Mouse (Mus musculus) embryonic facial prominence, embryonic 10.5 days (tissue): Measurements from ENCODE around the gene Acss1. TPM values are rescaled to one million over a fixed set of nuclear protein-coding genes. Genes with fewer than 3 reads are reported as not detected.

ENCODE experiments used
- DNase-seq: peaks from one replicate; pipeline ENCODE4 v3.0.0-alpha.2; 2017; ENCODE audit warnings: low spot score
- H3K27ac ChIP-seq: fragments of 300-500 bp; sonication (generic); replicated peaks from 2 replicates; pipeline ENCODE4 v1.5.1; 2016; ENCODE audit warnings: mild to moderate bottlenecking
- H3K27me3 ChIP-seq: fragments of 300-500 bp; sonication (generic); replicated peaks from 2 replicates; pipeline ENCODE4 v1.6.1; 2016; ENCODE audit warnings: low read depth, mild to moderate bottlenecking; ENCODE audit not compliant: poor library complexity, severe bottlenecking
- H3K36me3 ChIP-seq: fragments of 300-500 bp; sonication (generic); replicated peaks from 2 replicates; pipeline ENCODE4 v1.6.1; 2016; ENCODE audit warnings: mild to moderate bottlenecking, moderate library complexity
- H3K4me1 ChIP-seq: fragments of 300-500 bp; sonication (generic); 2 replicates; pipeline ENCODE4 v1.6.1; 2016
- H3K4me3 ChIP-seq: fragments of 300-500 bp; sonication (generic); 2 replicates; pipeline ENCODE4 v1.5.1; 2016; ENCODE audit warnings: mild to moderate bottlenecking, moderate library complexity
- H3K9me3 ChIP-seq: fragments of 300-500 bp; sonication (generic); 2 replicates; pipeline ENCODE4 v1.6.1; 2016; ENCODE audit warnings: mild to moderate bottlenecking
- WGBS: fragments of 180-500 bp; shearing (Covaris S2); methylation state at CpG from one replicate; pipeline ENCODE4 v1.1.7; 2016; 5-methylcytosine and 5-hydroxymethylcytosine counted together
- polyA plus RNA-seq: library from polyadenylated mRNA; unstranded; fragments of >200 nt; fragmentation: Nextera tagmentation; extraction: Ambion mirVana; gene quantifications from 2 replicates; pipeline ENCODE4 v1.2.1, GENCODE M21; 2016

Gene Acss1
- polyA plus RNA-seq, 1 experiment from 2014 or later = 9.3 TPM

DNA sequence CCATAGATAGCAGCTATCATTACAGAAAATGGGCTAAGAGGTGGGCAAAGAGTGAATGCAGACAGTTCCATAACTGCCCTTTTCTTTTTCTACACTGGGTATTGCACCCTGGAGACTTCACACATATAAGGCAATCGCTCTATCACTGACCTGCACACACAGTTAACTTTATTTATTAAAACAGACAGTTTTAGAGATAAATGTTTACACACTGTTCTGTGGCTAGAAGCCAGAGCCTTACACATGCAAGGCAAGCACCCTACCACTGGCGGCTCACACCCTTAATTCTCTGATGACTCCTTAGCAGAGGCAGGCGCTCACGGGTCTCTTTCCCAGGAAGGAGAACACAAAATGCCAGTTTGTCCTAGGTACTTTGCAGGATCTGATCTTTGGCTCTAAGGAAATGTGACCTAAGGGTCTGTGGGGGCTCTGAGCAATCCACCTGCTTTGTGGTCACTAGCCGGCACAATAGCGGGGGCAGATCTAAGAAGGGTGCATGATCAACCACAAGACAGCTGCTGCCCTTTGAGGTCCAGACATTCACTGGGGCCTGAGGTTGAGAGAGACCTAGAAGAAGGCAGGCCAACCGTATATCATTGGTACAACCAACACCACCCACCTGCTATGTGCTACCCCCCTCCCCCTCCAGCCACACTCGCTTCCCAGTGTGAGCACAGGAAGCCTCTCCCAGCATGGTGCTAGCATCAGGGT, 21.7 kb downstream of the Acss1 start:
- no peak overlapping the region for H3K27ac ChIP-seq
- no peaks in the 10 kb centered on the region for H3K27me3 ChIP-seq
- WGBS = 88% methylated on average over 8 of the region's 8 CpGs
- DNase-seq = no peak
- 0 out of 2 replicates have a peak, but pooled peaks cover 3% of the 10 kb centered on the region for H3K9me3 ChIP-seq
- no peaks in the 10 kb centered on the region for H3K36me3 ChIP-seq
- no peak overlapping the region for H3K4me3 ChIP-seq
- H3K4me1 ChIP-seq = peaks cover 24% of the 10 kb centered on the region

DNA sequence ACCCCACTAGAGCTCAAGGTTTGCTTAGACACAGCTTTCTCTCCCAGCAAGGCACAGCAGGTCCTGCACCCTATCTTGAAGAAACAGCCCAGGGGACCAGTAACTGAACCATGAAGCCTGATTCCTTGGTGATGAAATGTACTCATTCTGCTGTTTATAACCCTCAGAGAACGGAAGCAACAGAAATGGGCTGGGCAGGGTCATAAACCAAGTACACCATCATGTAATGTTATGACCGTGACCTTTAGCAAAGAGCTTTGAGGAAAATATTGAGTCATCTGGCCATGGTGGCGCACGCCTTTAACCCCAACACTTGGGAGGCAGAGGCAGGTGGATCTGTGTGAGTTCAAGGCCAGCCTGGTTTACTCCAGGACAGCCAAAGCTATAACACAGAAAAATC, 23.1 kb downstream of the Acss1 start:
- no peak for DNase-seq
- Histone ChIP-seq H3K4me1 (peaks cover 10% of the 10 kb centered on the region), H3K9me3 (0 out of 2 replicates have a peak, but pooled peaks cover 3% of the 10 kb centered on the region), H3K4me3 (no peak overlapping the region), H3K36me3 (no peaks in the 10 kb centered on the region), H3K27ac (no peak overlapping the region), H3K27me3 (no peaks in the 10 kb centered on the region)
- WGBS = 96% methylated on average over 4 of the region's 4 CpGs

DNA sequence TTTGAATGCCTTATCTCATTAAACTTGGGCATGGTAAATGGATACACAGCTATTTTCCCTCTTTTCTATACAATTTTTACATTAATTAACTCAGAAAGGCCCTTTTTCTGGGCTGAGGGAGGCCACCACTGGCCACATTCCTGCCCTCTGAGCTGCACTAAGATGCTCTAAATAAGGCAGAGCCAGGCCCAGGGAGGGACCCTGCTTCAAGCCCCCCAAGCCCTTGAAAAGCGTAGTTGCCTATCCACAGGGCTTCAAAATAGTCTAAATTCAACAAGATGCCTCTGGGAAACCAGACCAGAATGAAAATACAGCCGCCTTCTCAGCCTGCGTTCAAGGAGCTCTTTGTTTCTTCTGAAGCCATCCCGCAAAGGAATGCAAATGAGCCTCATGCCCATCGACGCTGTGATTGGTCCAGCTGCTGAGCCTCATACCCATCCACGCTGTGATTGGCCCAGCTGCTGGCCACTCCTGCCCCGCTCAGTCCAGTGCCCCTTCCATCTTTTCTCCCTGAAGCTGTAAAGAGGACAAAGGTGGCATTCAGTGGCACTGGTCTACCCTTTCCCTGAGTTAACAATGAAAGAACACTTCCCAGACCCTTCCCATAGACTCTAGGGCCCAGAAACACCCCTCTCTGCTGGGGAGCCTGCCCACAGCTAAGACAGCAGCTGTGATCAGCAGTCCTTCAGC, 24.4 kb downstream of the Acss1 start:
- WGBS = 43% methylated on average over 8 of the region's 8 CpGs
- no peak overlapping the region for H3K4me3 ChIP-seq
- H3K27ac ChIP-seq = peak overlapping the region; percentile 83
- H3K4me1 ChIP-seq = peaks cover 4% of the 10 kb centered on the region; the same call in 1 of the 2 replicates
- H3K27me3 ChIP-seq = no peaks in the 10 kb centered on the region
- no peaks in the 10 kb centered on the region for H3K36me3 ChIP-seq
- DNase-seq = peak; percentile 70
- H3K9me3 ChIP-seq = 0 out of 2 replicates have a peak, but pooled peaks cover 3% of the 10 kb centered on the region

GRCm38 (mm10) chr2:150643166-150643565, 25.1 kb downstream of the Acss1 start:
- WGBS = 84% methylated on average over 1 of the region's 1 CpGs
- Histone ChIP-seq H3K27me3 (no peaks in the 10 kb centered on the region), H3K4me3 (no peak overlapping the region), H3K27ac (peak overlapping the region; percentile 83), H3K9me3 (0 out of 2 replicates have a peak, but pooled peaks cover 3% of the 10 kb centered on the region), H3K36me3 (no peaks in the 10 kb centered on the region), H3K4me1 (no peaks in the 10 kb centered on the region)
- no peak for DNase-seq

DNA sequence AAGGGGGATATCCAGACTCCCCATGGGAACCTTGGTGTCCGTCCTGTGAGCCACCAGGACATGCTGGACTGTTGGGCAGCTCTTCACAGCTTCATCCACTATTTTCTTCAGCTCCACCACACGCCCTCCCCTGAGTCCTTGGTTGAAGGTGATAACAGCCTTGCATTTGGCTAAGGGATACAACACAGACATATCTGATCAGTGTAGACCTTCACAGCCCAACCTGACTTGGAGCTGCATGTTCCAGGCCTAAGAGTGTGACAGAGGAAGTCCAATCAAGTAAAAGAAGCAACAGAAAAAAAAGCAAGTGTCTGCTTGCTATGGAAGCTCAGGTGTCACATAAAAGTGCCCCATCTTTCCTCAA, 29.9 kb downstream of the Acss1 start:
- Histone ChIP-seq H3K36me3 (no peaks in the 10 kb centered on the region), H3K9me3 (no peaks in the 10 kb centered on the region), H3K27ac (no peak overlapping the region), H3K4me1 (peaks cover 7% of the 10 kb centered on the region; the same call in 1 of the 2 replicates), H3K4me3 (no peak overlapping the region), H3K27me3 (no peaks in the 10 kb centered on the region)
- DNase-seq = no peak
- WGBS = 41% methylated on average over 2 of the region's 2 CpGs

GRCm38 (mm10) chr2:150637702-150638369, 30.5 kb downstream of the Acss1 start:
- Histone ChIP-seq H3K27me3 (no peaks in the 10 kb centered on the region), H3K27ac (peak overlapping the region; percentile 54; the same call in 1 of the 2 replicates), H3K4me3 (no peak overlapping the region), H3K9me3 (no peaks in the 10 kb centered on the region), H3K36me3 (no peaks in the 10 kb centered on the region), H3K4me1 (peaks cover 7% of the 10 kb centered on the region; the same call in 1 of the 2 replicates)
- WGBS = 53% methylated on average over 6 of the region's 6 CpGs
- DNase-seq = no peak

DNA sequence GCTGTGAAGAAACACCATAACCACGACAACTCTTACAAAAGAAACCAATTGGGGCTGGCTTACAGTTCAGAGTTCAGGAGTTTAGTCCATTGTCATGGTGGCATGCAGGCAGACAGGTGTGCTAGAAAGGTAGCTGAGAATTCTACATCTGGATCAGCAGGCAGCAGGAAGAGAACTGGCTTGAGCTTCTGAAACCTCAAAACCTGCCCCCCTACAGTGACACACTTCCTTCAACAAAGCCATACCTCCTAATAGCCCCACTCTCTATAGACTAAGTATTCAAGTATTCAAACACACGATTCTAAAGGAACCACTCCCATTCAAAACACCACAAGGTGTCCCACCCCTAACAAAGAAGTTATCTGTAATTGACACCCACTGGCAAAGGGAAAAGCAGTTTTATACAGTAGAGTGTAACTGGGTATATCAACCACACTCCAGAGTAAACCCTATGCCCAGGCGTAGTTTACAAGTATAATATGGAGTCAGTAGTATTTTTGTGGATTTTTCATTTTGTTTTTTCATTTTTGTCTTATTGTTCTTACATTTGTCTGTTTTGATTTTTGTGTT, 32.3 kb downstream of the Acss1 start:
- DNase-seq = no peak
- H3K27me3 ChIP-seq = no peaks in the 10 kb centered on the region
- no peaks in the 10 kb centered on the region for H3K36me3 ChIP-seq
- H3K4me1 ChIP-seq = peaks cover 7% of the 10 kb centered on the region; the same call in 1 of the 2 replicates
- H3K27ac ChIP-seq = no peak overlapping the region
- no peaks in the 10 kb centered on the region for H3K9me3 ChIP-seq
- H3K4me3 ChIP-seq = no peak overlapping the region
- WGBS = 78% methylated on average over 3 of the region's 3 CpGs

DNA sequence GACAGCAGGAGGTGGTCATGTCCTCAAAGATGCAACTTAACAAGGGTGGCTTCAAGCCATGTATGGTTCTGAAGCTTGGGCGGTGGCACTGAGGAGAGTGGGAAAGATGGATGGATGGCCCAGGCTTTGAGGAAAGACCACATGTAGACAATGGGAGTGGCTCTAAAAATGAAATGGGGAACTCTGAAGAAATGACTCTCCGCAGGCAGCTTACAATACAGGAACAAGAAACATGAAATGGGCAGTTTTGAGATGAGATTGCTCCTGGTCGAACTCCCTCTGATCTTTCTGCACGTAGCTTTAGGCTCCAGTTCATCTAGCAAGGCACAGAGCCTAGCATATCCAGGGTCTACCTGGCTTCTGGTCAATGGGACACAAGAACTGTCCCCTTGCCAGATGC, 39.0 kb downstream of the Acss1 start:
- H3K4me1 ChIP-seq = no peaks in the 10 kb centered on the region
- H3K27ac ChIP-seq = no peak overlapping the region
- no peaks in the 10 kb centered on the region for H3K27me3 ChIP-seq
- 92% methylated on average over 4 of the region's 4 CpGs for WGBS
- H3K36me3 ChIP-seq = no peaks in the 10 kb centered on the region
- no peak overlapping the region for H3K4me3 ChIP-seq
- DNase-seq = no peak
- no peaks in the 10 kb centered on the region for H3K9me3 ChIP-seq

DNA sequence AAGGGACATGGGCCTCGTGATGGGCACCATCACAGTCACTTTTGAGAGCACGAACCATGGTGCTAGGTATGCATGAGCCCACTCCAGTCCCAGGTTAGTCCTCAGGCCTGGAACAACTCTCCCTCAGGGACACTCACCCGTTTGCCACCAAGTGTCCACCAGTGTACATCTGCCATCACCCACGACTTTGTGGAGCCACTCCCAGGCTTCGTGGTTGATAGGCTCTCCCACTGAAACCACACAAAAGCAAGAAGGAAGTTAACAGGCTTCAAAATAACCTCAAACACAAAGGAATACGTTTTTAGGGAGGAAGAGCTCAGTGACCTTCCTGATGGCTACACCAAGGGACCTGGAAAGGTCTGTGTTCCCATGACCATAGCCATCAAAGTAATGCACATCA, 41.2 kb downstream of the Acss1 start:
- H3K27me3 ChIP-seq = no peaks in the 10 kb centered on the region
- no peaks in the 10 kb centered on the region for H3K4me1 ChIP-seq
- no peak overlapping the region for H3K4me3 ChIP-seq
- no peak overlapping the region for H3K27ac ChIP-seq
- no peak for DNase-seq
- 76% methylated on average over 6 of the region's 6 CpGs for WGBS
- H3K36me3 ChIP-seq = no peaks in the 10 kb centered on the region
- no peaks in the 10 kb centered on the region for H3K9me3 ChIP-seq

DNA sequence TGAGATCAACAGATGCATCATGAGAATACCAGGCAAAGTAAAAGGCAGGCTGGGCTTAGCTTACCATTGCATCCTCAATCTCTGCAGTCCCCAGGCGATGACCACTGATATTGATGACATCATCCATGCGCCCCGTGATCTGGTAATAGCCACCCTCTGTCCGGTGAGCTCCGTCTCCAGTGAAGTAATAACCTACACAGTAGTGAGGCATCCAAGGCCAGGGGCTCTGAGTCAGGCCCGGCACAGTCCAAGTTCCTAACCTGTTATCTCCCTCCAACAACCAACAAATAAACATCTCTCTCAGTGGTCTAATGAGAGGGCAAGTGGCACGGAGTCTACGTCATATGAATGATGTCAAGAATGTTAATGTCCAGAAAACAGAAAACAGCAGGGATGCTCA, 43.4 kb downstream of the Acss1 start:
- no peaks in the 10 kb centered on the region for H3K36me3 ChIP-seq
- no peaks in the 10 kb centered on the region for H3K9me3 ChIP-seq
- H3K27me3 ChIP-seq = no peaks in the 10 kb centered on the region
- no peak overlapping the region for H3K4me3 ChIP-seq
- H3K4me1 ChIP-seq = no peaks in the 10 kb centered on the region
- WGBS = 94% methylated on average over 8 of the region's 8 CpGs
- no peak overlapping the region for H3K27ac ChIP-seq
- no peak for DNase-seq

DNA sequence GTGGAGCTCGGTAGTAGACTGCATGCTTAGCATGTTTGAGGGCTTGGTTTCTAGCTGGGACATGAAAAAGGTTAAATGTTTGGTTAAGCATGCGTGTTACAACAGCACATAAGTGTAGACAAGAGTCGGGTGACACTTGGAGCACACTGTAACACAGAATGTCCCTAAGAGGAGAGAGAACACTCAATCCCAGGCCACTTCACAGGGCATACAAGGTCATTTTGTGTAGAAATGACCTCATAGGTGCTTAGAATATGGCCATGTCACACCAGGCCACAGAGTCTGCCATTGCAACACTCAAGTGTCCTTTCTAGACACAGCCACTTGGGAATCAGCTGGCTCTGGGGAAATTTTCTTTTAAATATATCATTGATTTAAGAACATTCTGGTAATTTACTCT, 44.3 kb downstream of the Acss1 start:
- Histone ChIP-seq H3K36me3 (no peaks in the 10 kb centered on the region), H3K27ac (no peak overlapping the region), H3K27me3 (no peaks in the 10 kb centered on the region), H3K4me1 (no peaks in the 10 kb centered on the region), H3K4me3 (no peak overlapping the region), H3K9me3 (no peaks in the 10 kb centered on the region)
- no peak for DNase-seq
- WGBS = 83% methylated on average over 3 of the region's 3 CpGs

- no peaks in the 10 kb centered on the region for H3K36me3 ChIP-seq
These were observed 46.6 kb downstream of the Acss1 start for GRCm38 (mm10) chr2:150621698-150622097.

More at GRCm38 (mm10) chr2:150621698-150622097, 46.6 kb downstream of the Acss1 start:
- 73% methylated on average over 3 of the region's 3 CpGs for WGBS
- Histone ChIP-seq H3K27ac (no peak overlapping the region), H3K27me3 (no peaks in the 10 kb centered on the region), H3K4me3 (no peak overlapping the region), H3K4me1 (no peaks in the 10 kb centered on the region), H3K9me3 (no peaks in the 10 kb centered on the region)
- no peak for DNase-seq
